Mouse (Mus musculus) heart, postnatal 36 days (tissue): Measurements from ENCODE around the gene Jph4. TPM values are rescaled to one million over a fixed set of nuclear protein-coding genes. Genes with fewer than 3 reads are reported as not detected.

Source experiments
- DNase-seq, 2 experiments: peaks; one replicate each; pipeline ENCODE4 v3.0.0; 2021 to 2022
- intact Hi-C: fragments of 180-260 bp; cut with DNase I; formaldehyde crosslinking; loops from one replicate; pipeline ENCODE4 v1.15.1; 2025
- total RNA-seq, 2 experiments: library from RNA; stranded (reverse); gene quantifications; 2 replicates each; pipeline ENCODE4 v1.2.3; 2021

The Jph4 gene
- total RNA-seq, 2 experiments from 2014 or later: 0.14 TPM

- DNase-seq: peak; percentile 18 to 26
- intact Hi-C loops: loop anchor here (5.0 kb wide), 1 partner anchor 234 kb away; no protein-coding TSS in a partner anchor
Observed at GRCm38 (mm10) chr14:55076224-55076623, 40.5 kb downstream of the Jph4 start.

- no peak for DNase-seq
- intact Hi-C loops: no loop called here
Observed at GRCm38 (mm10) chr14:55074416-55074815, 42.3 kb downstream of the Jph4 start.

- no peak for DNase-seq
- intact Hi-C loops: no loop called here
Observed at GRCm38 (mm10) chr14:55071756-55072155, 45.0 kb downstream of the Jph4 start.

- no peak for DNase-seq
- intact Hi-C loops: no loop called here
Observed at GRCm38 (mm10) chr14:55066042-55066441, 50.7 kb downstream of the Jph4 start.

GRCm38 (mm10) chr14:55065391-55065790, 51.3 kb downstream of the Jph4 start:
- DNase-seq: no peak
- intact Hi-C loops: no loop called here

GRCm38 (mm10) chr14:55064481-55065370, 52.0 kb downstream of the Jph4 start:
- intact Hi-C loops: no loop called here
- no peak for DNase-seq

GRCm38 (mm10) chr14:55063581-55064381, 53.0 kb downstream of the Jph4 start:
- DNase-seq: no peak
- intact Hi-C loops: no loop called here

- intact Hi-C loops: no loop called here
- no peak for DNase-seq
Observed at GRCm38 (mm10) chr14:55063117-55063516, 53.6 kb downstream of the Jph4 start.

- DNase-seq: no peak
- intact Hi-C loops: no loop called here
Observed at GRCm38 (mm10) chr14:55062626-55063025, 54.1 kb downstream of the Jph4 start.

- intact Hi-C loops: no loop called here
Observed at GRCm38 (mm10) chr14:55061845-55062244, 54.9 kb downstream of the Jph4 start.

GRCm38 (mm10) chr14:55059931-55060330, 56.8 kb downstream of the Jph4 start:
- no peak for DNase-seq
- intact Hi-C loops: no loop called here

More at GRCm38 (mm10) chr14:55061845-55062244, 54.9 kb downstream of the Jph4 start:
- no peak for DNase-seq

- intact Hi-C loops: no loop called here
- DNase-seq: no peak
Observed at GRCm38 (mm10) chr14:55059009-55059408, 57.7 kb downstream of the Jph4 start.

Other genes with a start within 250 kb of the Jph4 start
- gene Homez, start 246.0 kb downstream of the Jph4 start, total RNA-seq: 1 to 10 TPM; 5.2 to 8.8 TPM
- 1 to 10 TPM; 2.6 to 2.9 TPM for gene Ppp1r3e, start 239.4 kb downstream of the Jph4 start, total RNA-seq
- gene Bcl2l2, start 233.6 kb downstream of the Jph4 start, total RNA-seq: 10 to 100 TPM; 42.1 to 43.4 TPM
- 1 to 10 TPM; 3.5 to 6.6 TPM for gene Gm20521, start 233.5 kb downstream of the Jph4 start, total RNA-seq
- 10 to 100 TPM; 45.8 to 51.0 TPM for gene Pabpn1, start 224.4 kb downstream of the Jph4 start, total RNA-seq
- gene Slc22a17, start 203.8 kb downstream of the Jph4 start, total RNA-seq: 1 to 10 TPM; 2.0 to 2.7 TPM
- gene Efs, start 190.8 kb downstream of the Jph4 start, total RNA-seq: 1 to 10 TPM; 2.5 to 2.8 TPM
- not detected for gene Il25, start 184.2 kb downstream of the Jph4 start, total RNA-seq
- gene Cmtm5, start 180.7 kb downstream of the Jph4 start, total RNA-seq: under 1 TPM in 1 of 2 experiments, not detected in 1; 0.46 TPM
- over 10,000 TPM; 23,066 to 24,862 TPM for gene Myh6, start 150.0 kb downstream of the Jph4 start, total RNA-seq
- gene Gm17428, start 140.0 kb downstream of the Jph4 start, total RNA-seq: not detected
- gene Myh7, start 122.3 kb downstream of the Jph4 start, total RNA-seq: 1,000 to 10,000 TPM; 2,242 to 2,437 TPM
- gene Ngdn, start 101.5 kb downstream of the Jph4 start, total RNA-seq: 10 to 100 TPM; 25.6 to 29.3 TPM
- gene Zfhx2, start 24.6 kb downstream of the Jph4 start, total RNA-seq: 1 to 10 TPM; 3.4 to 3.9 TPM
- gene Thtpa, start 22.2 kb downstream of the Jph4 start, total RNA-seq: 10 to 100 TPM; 12.6 to 13.0 TPM
- 1 to 10 TPM; 3.9 to 6.2 TPM for gene Ap1g2, start 10.3 kb downstream of the Jph4 start, total RNA-seq
- not detected for gene Dhrs2, start 105.1 kb upstream of the Jph4 start, total RNA-seq